Mouse (Mus musculus) ES-E14 (cell line): ENCODE measurements at regions not wholly inside any gene's neighbourhood (a gene's known extent, or its start where the extent isn't known, plus 50 kb on each side); places are given as distances from the start of the nearest gene placed in this dataset.

Source experiments
- DNase-seq: peaks from one replicate; pipeline ENCODE4 v3.0.0-alpha.2; 2013; ENCODE audit warnings: low read depth, low spot score
- H3K27ac ChIP-seq: 2 replicates; pipeline ENCODE4 v1.5.1; 2012; ENCODE audit warnings: low read depth, mild to moderate bottlenecking, low read length, moderate library complexity, mixed read lengths; ENCODE audit not compliant: poor library complexity, insufficient read depth, severe bottlenecking
- H3K36me3 ChIP-seq: 2 replicates; pipeline ENCODE4 v1.6.1; 2012; ENCODE audit warnings: mild to moderate bottlenecking, low read length, moderate library complexity, mixed read lengths; ENCODE audit not compliant: control insufficient read depth, poor library complexity, insufficient read depth, severe bottlenecking
- H3K4me1 ChIP-seq, 2 experiments: fragments of 150-350 bp in 1 of 2; sonication (generic) in 1 of 2; 2 replicates each; pipeline ENCODE4 v1.6.1; 2012; ENCODE audit warnings: low read length in 2 of 2, mild to moderate bottlenecking in 1 of 2, mixed read lengths in 1 of 2; ENCODE audit not compliant: control insufficient read depth in 2 of 2, insufficient read depth in 2 of 2, poor library complexity in 1 of 2
- H3K4me3 ChIP-seq, 2 experiments: fragments of 150-350 bp in 1 of 2; sonication (generic) in 1 of 2; 2 replicates each; pipeline ENCODE4 v1.5.1; 2012; ENCODE audit warnings: low read length in 2 of 2, low read depth in 1 of 2, mild to moderate bottlenecking in 1 of 2, mixed read lengths in 1 of 2; ENCODE audit not compliant: insufficient read depth in 1 of 2, poor library complexity in 1 of 2, severe bottlenecking in 1 of 2
- H3K9ac ChIP-seq: 2 replicates; pipeline ENCODE4 v1.6.1; 2012; ENCODE audit warnings: low read depth, mild to moderate bottlenecking, low read length, mixed read lengths; ENCODE audit not compliant: poor library complexity, insufficient read depth, severe bottlenecking
- H3K9me3 ChIP-seq: fragments of 150-350 bp; sonication (generic); 2 replicates; pipeline ENCODE4 v1.6.1; 2012; ENCODE audit warnings: low read depth, mild to moderate bottlenecking, low read length; ENCODE audit not compliant: control insufficient read depth, insufficient read depth
- CHD2 ChIP-seq: IDR thresholded peaks from 2 replicates; pipeline ENCODE4 v1.6.1; 2014; ENCODE audit warnings: mild to moderate bottlenecking, low read depth, low read length, inconsistent platforms
- HCFC1 ChIP-seq: IDR thresholded peaks from 2 replicates; pipeline ENCODE4 v1.6.1; 2012; ENCODE audit warnings: low read length, inconsistent platforms, borderline replicate concordance; ENCODE audit not compliant: insufficient read depth
- MAFK ChIP-seq: IDR thresholded peaks from 2 replicates; pipeline ENCODE4 v1.6.1; 2014; ENCODE audit warnings: mild to moderate bottlenecking, low read depth, low read length, inconsistent platforms; ENCODE audit not compliant: insufficient read depth
- ZC3H11A ChIP-seq: IDR thresholded peaks from 2 replicates; pipeline ENCODE4 v1.6.1; 2012; ENCODE audit warnings: low read depth, mild to moderate bottlenecking, inconsistent platforms, low read length, borderline replicate concordance
- ZNF384 ChIP-seq: IDR thresholded peaks from 2 replicates; pipeline ENCODE4 v1.6.1; 2012; ENCODE audit warnings: low read depth, low read length, inconsistent platforms
- in situ Hi-C, 2 experiments: fragments of 600-800 bp; cut with MboI; formaldehyde crosslinking; loops; one replicate each; pipeline ENCODE4 v1.15.1; 2025; ENCODE audit warnings: low sequenced_read_pairs in 2 of 2, inconsistent platforms in 1 of 2; ENCODE audit not compliant: unreplicated experiment in 2 of 2

DNA sequence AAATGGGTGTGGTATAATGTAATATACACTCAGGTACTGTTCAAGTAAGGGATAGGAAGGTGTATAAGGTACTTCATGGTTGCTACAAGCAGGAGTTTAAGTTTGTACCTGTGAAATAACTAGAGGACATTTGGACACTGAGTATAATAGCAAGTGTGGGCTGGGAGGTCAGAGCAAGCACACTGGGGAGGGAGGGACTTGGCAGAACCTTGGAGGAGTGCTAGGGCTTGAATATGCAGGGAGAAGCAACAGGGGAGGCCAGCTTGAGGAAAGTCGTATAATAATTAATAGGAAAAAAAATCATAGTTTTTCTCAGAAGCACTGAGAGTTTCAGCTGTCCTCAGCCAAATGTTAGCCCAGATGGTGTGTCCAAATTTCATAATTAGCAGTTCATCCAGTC, 212.4 kb downstream of the Tfap2b start:
- TF ChIP-seq ZNF384 (no peak), MAFK (no peak), CHD2 (no peak), ZC3H11A (no peak), HCFC1 (no peak)
- H3K9me3 ChIP-seq: no peaks in the 10 kb centered on the region
- no peak overlapping the region for H3K9ac ChIP-seq
- H3K36me3 ChIP-seq: no peaks in the 10 kb centered on the region
- no peak for DNase-seq
- H3K4me1 ChIP-seq: no peaks in the 10 kb centered on the region
- in situ Hi-C loops: no loop called here
- no peak overlapping the region for H3K27ac ChIP-seq
- H3K4me3 ChIP-seq: no peak overlapping the region

- H3K9ac ChIP-seq: no peak overlapping the region
- no peaks in the 10 kb centered on the region for H3K36me3 ChIP-seq
- no peak for DNase-seq
- no peaks in the 10 kb centered on the region for H3K9me3 ChIP-seq
- in situ Hi-C loops: no loop called here
- no peak overlapping the region for H3K27ac ChIP-seq
- H3K4me3 ChIP-seq: no peak overlapping the region
- H3K4me1 ChIP-seq: no peaks in the 10 kb centered on the region
- no peak for TF ChIP-seq MAFK
These were observed 242.1 kb downstream of the Tfap2b start for GRCm38 (mm10) chr1:19450786-19451185.

GRCm38 (mm10) chr1:19458646-19459441, 250.1 kb downstream of the Tfap2b start:
- no peak for DNase-seq

GRCm38 (mm10) chr1:19459876-19460275, 251.2 kb downstream of the Tfap2b start:
- Histone ChIP-seq H3K4me1 (no peaks in the 10 kb centered on the region), H3K9me3 (no peaks in the 10 kb centered on the region), H3K9ac (no peak overlapping the region), H3K4me3 (no peak overlapping the region), H3K36me3 (no peaks in the 10 kb centered on the region), H3K27ac (no peak overlapping the region)
- TF ChIP-seq HCFC1 (no peak), CHD2 (no peak), ZNF384 (no peak), ZC3H11A (no peak), MAFK (no peak)
- no peak for DNase-seq
- in situ Hi-C loops: no loop called here

More at GRCm38 (mm10) chr1:19458646-19459441, 250.1 kb downstream of the Tfap2b start:
- no peak overlapping the region for H3K4me3 ChIP-seq
- TF ChIP-seq CHD2 (no peak), HCFC1 (no peak), ZNF384 (no peak), MAFK (no peak)
- no peak overlapping the region for H3K9ac ChIP-seq
- H3K36me3 ChIP-seq: no peaks in the 10 kb centered on the region
- in situ Hi-C loops: no loop called here
- no peaks in the 10 kb centered on the region for H3K4me1 ChIP-seq
- no peaks in the 10 kb centered on the region for H3K9me3 ChIP-seq
- H3K27ac ChIP-seq: no peak overlapping the region

- Histone ChIP-seq H3K36me3 (no peaks in the 10 kb centered on the region), H3K27ac (no peak overlapping the region), H3K4me3 (no peak overlapping the region), H3K9me3 (no peaks in the 10 kb centered on the region), H3K9ac (no peak overlapping the region), H3K4me1 (no peaks in the 10 kb centered on the region)
- DNase-seq: no peak
- in situ Hi-C loops: no loop called here
- no peak for TF ChIP-seq ZC3H11A
- no peak for TF ChIP-seq MAFK
- TF ChIP-seq CHD2: no peak
- TF ChIP-seq HCFC1: no peak
- no peak for TF ChIP-seq ZNF384
These were observed 264.8 kb downstream of the Tfap2b start for GRCm38 (mm10) chr1:19473561-19473960.
